Mouse (Mus musculus) liver, embryonic 12.5 days (tissue): ENCODE data around the gene Cmtr1. TPM values are rescaled to one million over a fixed set of nuclear protein-coding genes. Genes with fewer than 3 reads are reported as not detected.

Source experiments
- polyA plus RNA-seq: library from polyadenylated mRNA; unstranded; fragments of >200 nt; fragmentation: Nextera tagmentation; extraction: Ambion mirVana; gene quantifications from 2 replicates; pipeline ENCODE4 v1.2.1, GENCODE M21; 2016

Gene Cmtr1
- polyA plus RNA-seq, 1 experiment from 2014 or later: 104 TPM

Other genes starting within 250 kb of the Cmtr1 start
- gene Pim1, start 169.8 kb upstream of the Cmtr1 start, polyA plus RNA-seq: 112 and 114 TPM in 2 replicates
- gene Gm17657, start 111.0 kb upstream of the Cmtr1 start, polyA plus RNA-seq: not detected in 2 replicates
- 7.4 and 7.9 TPM in 2 replicates for gene Tbc1d22b, start 110.8 kb upstream of the Cmtr1 start, polyA plus RNA-seq
- 0.67 and 0.68 TPM in 2 replicates for gene Tmem217, start 108.2 kb upstream of the Cmtr1 start, polyA plus RNA-seq
- 54.3 and 60.4 TPM in 2 replicates for gene Rnf8, start 45.8 kb upstream of the Cmtr1 start, polyA plus RNA-seq
- gene Gm28043, start 45.7 kb upstream of the Cmtr1 start, polyA plus RNA-seq: 1.6 and 1.7 TPM in 2 replicates
- 9.8 and 10.8 TPM in 2 replicates for gene Ccdc167, start 56.4 kb downstream of the Cmtr1 start, polyA plus RNA-seq